Comparison of ENCODE assay signal across 10 mouse cellular contexts in the genomic region with DNA sequence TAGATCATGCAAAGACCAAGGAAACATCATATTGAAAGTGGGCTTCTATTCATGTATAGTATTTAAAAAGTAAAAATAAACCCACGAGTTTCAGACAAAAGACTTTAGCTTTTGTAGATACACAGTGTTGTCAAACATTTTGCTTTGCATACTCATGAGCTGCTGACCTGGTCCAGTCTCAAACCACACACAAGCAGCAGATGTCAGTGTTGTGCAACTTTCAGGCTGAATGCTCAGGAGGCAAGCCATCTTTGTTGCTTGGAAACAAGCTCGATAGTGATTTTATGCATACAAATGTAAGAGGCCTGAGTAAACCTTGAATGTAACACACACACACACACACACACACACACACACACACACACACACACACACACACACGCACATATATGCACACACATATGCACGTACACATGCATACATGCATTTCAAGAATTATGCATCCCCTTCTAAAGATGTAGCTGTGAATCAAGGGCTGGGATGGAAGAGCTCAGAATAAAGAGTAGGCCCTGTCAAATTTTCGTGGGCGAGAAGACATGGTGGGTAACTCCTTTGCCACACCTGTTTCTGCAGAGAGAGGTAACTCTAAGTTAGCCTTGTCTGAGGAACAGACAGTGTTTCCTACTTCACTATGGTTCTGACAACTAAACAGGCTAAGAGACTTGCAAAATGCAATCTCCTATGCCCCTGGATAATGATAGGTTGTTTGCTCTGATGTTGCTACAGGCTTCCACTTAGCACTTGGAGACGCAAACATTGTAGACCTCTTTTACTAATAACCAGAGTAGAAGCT.
DNase-seq lines count a peak whose midpoint lies in the region; ATAC-seq and TF ChIP-seq lines count a peak whose summit lies in the region.
"Had no signal": no experiment of that assay in that cellular context is flagged by ENCODE, and none has a peak within 500 bp of the region (broad histone marks: within the 10 kb centered on the region; RNA-seq: fewer than 3 reads in every experiment).

No protein-coding gene starts in this region.

- WGBS in limb, embryonic 11.5 days = 74% methylated on average over 7 of the region's 7 CpGs
- WGBS in limb, embryonic 10.5 days = 76% methylated on average over 7 of the region's 7 CpGs
- WGBS in heart, embryonic 13.5 days = 56% methylated on average over 7 of the region's 7 CpGs
- WGBS in midbrain, postnatal 0 days = 32% methylated on average over 7 of the region's 7 CpGs

- H3K4me2 ChIP-seq in limb, embryonic 11.5 days (ENCODE audit: low read depth, severe bottlenecking) = no peak overlapping the region
- H3K4me2 ChIP-seq in heart, embryonic 13.5 days = no peak overlapping the region
- H3K4me2 ChIP-seq in midbrain, postnatal 0 days (ENCODE audit: low read depth, low read length, poor library complexity, severe bottlenecking) = no peak overlapping the region
- H3K4me2 ChIP-seq: limb, embryonic 13.5 days; stomach, embryonic 15.5 days had no signal

- no peak for ATAC-seq in limb, embryonic 11.5 days (ENCODE audit: insufficient number of reproducible peaks, low FRiP score, low TSS enrichment, low read depth)
- no peak for ATAC-seq in heart, embryonic 13.5 days (ENCODE audit: extremely low read depth, insufficient number of reproducible peaks, low FRiP score, low TSS enrichment)
- ATAC-seq in midbrain, postnatal 0 days (ENCODE audit: low FRiP score) = no peak

- H3K27me3 ChIP-seq in limb, embryonic 11.5 days (ENCODE audit: control insufficient read depth, insufficient read depth, low read length) = no peaks in the 10 kb centered on the region
- no peaks in the 10 kb centered on the region for H3K27me3 ChIP-seq in limb, embryonic 10.5 days (ENCODE audit: low read depth, poor library complexity, severe bottlenecking)
- no peaks in the 10 kb centered on the region for H3K27me3 ChIP-seq in heart, embryonic 13.5 days (replicated peaks)
- no peaks in the 10 kb centered on the region for H3K27me3 ChIP-seq in midbrain, postnatal 0 days (ENCODE audit: insufficient read depth, low read length)
- H3K27me3 ChIP-seq: stomach, embryonic 15.5 days had no signal

- H3K36me3 ChIP-seq in limb, embryonic 11.5 days (ENCODE audit: control insufficient read depth, insufficient read depth, low read length) = no peaks in the 10 kb centered on the region
- H3K36me3 ChIP-seq in limb, embryonic 10.5 days = no peaks in the 10 kb centered on the region
- no peaks in the 10 kb centered on the region for H3K36me3 ChIP-seq in heart, embryonic 13.5 days
- no peaks in the 10 kb centered on the region for H3K36me3 ChIP-seq in midbrain, postnatal 0 days (ENCODE audit: insufficient read depth, low read length)
- H3K36me3 ChIP-seq: limb, embryonic 13.5 days; stomach, embryonic 15.5 days had no signal

- TF ChIP-seq CTCF in midbrain, postnatal 0 days (IDR thresholded peaks at IDR 0.05) = peak; percentile 94

- H3K9ac ChIP-seq in limb, embryonic 11.5 days (ENCODE audit: low read length) = no peak overlapping the region
- no peak overlapping the region for H3K9ac ChIP-seq in heart, embryonic 13.5 days
- no peak overlapping the region for H3K9ac ChIP-seq in midbrain, postnatal 0 days (replicated peaks; ENCODE audit: low read length, poor library complexity, severe bottlenecking)
- H3K9ac ChIP-seq: limb, embryonic 13.5 days; stomach, embryonic 15.5 days had no signal

- H3K4me1 ChIP-seq in limb, embryonic 11.5 days (ENCODE audit: control insufficient read depth, insufficient read depth, low read length) = no peaks in the 10 kb centered on the region
- H3K4me1 ChIP-seq in limb, embryonic 10.5 days = no peaks in the 10 kb centered on the region
- peaks cover 10% of the 10 kb centered on the region for H3K4me1 ChIP-seq in heart, embryonic 13.5 days
- H3K4me1 ChIP-seq in midbrain, postnatal 0 days (ENCODE audit: insufficient read depth, low read length) = no peaks in the 10 kb centered on the region
- H3K4me1 ChIP-seq: limb, embryonic 13.5 days; stomach, embryonic 15.5 days had no signal

- H3K4me3 ChIP-seq in limb, embryonic 11.5 days (ENCODE audit: low read depth, low read length) = no peak overlapping the region
- H3K4me3 ChIP-seq in limb, embryonic 10.5 days = no peak overlapping the region
- no peak overlapping the region for H3K4me3 ChIP-seq in heart, embryonic 13.5 days
- H3K4me3 ChIP-seq in midbrain, postnatal 0 days (ENCODE audit: low read depth, low read length) = no peak overlapping the region
- H3K4me3 ChIP-seq: limb, embryonic 13.5 days; stomach, embryonic 15.5 days had no signal

- no peak overlapping the region for H3K27ac ChIP-seq in limb, embryonic 11.5 days (replicated peaks; ENCODE audit: low read depth, low read length)
- no peak overlapping the region for H3K27ac ChIP-seq in limb, embryonic 10.5 days
- H3K27ac ChIP-seq in heart, embryonic 13.5 days (replicated peaks) = peak overlapping the region; percentile 49; the same call in 1 of the 2 replicates
- H3K27ac ChIP-seq in midbrain, postnatal 0 days (ENCODE audit: low read depth, low read length) = peak overlapping the region; percentile 64
- H3K27ac ChIP-seq: limb, embryonic 13.5 days; stomach, embryonic 15.5 days had no signal

- DNase-seq in limb, embryonic 11.5 days (ENCODE audit: low spot score) = peak; percentile 60
- DNase-seq in limb, embryonic 10.5 days (ENCODE audit: low spot score) = no peak
- DNase-seq in cerebellum, postnatal 36 days = peak; percentile 28 to 33
- DNase-seq in layer of hippocampus, postnatal 14 days (ENCODE audit: low spot score in 2 of 2) = peak; percentile 68 to 83
- peak; percentile 90 for DNase-seq in midbrain, postnatal 0 days (ENCODE audit: low spot score)
- DNase-seq in natural killer cell, adult 2 months (ENCODE audit: low spot score in 2 of 2) = no peak
- no peak for DNase-seq in thymus, postnatal 36 days

- no peaks in the 10 kb centered on the region for H3K9me3 ChIP-seq in limb, embryonic 11.5 days (ENCODE audit: control insufficient read depth, low read length)
- H3K9me3 ChIP-seq in limb, embryonic 10.5 days (replicated peaks) = no peaks in the 10 kb centered on the region
- H3K9me3 ChIP-seq in heart, embryonic 13.5 days = no peaks in the 10 kb centered on the region
- H3K9me3 ChIP-seq in midbrain, postnatal 0 days (ENCODE audit: low read length) = no peaks in the 10 kb centered on the region
- H3K9me3 ChIP-seq: limb, embryonic 13.5 days; stomach, embryonic 15.5 days had no signal

Comparison
In these comparisons a context has a peak if more than half of its experiments do, and no peak if none do; other contexts are left out.
1. DNase-seq: peak in limb, embryonic 11.5 days (single experiment), cerebellum, postnatal 36 days (2 of 2), layer of hippocampus, postnatal 14 days (2 of 2) and midbrain, postnatal 0 days (single experiment); none in limb, embryonic 10.5 days (single experiment), natural killer cell, adult 2 months (0 of 2) and thymus, postnatal 36 days (0 of 2).
2. H3K27ac ChIP-seq: peak in heart, embryonic 13.5 days (single experiment) and midbrain, postnatal 0 days (single experiment); none in limb, embryonic 11.5 days (single experiment) and limb, embryonic 10.5 days (single experiment).